Mouse (Mus musculus) hindbrain, embryonic 14.5 days (tissue): ENCODE data around the gene 1700016D06Rik. TPM values are rescaled to one million over a fixed set of nuclear protein-coding genes. Genes with fewer than 3 reads are reported as not detected.
A peak's percentile ranks its signal among the peaks of the same experiment; 100 is the strongest.

Experiments
- ATAC-seq: fragments of 200-750 bp; cut with Nextera tagmentation; 2 replicates; pipeline ENCODE4 v1.8.0; 2017; ENCODE audit warnings: moderate number of reproducible peaks, mild to moderate bottlenecking, moderate TSS enrichment, moderate library complexity; ENCODE audit not compliant: low FRiP score
- DNase-seq: peaks from one replicate; pipeline ENCODE4 v3.0.0-alpha.2; 2015; ENCODE audit warnings: low spot score
- H3K27ac ChIP-seq: fragments of 300-500 bp; sonication (generic); 2 replicates; pipeline ENCODE4 v1.5.1; 2014; ENCODE audit warnings: mild to moderate bottlenecking, moderate library complexity
- H3K27me3 ChIP-seq: fragments of 300-500 bp; sonication (generic); 2 replicates; pipeline ENCODE4 v1.6.1; 2014; ENCODE audit warnings: mild to moderate bottlenecking, low read length, mixed read lengths; ENCODE audit not compliant: control insufficient read depth, insufficient read depth
- H3K36me3 ChIP-seq: fragments of 300-500 bp; sonication (generic); replicated peaks from 2 replicates; pipeline ENCODE4 v1.6.1; 2014; ENCODE audit not compliant: control insufficient read depth, insufficient read depth
- H3K4me1 ChIP-seq: fragments of 300-500 bp; sonication (generic); replicated peaks from 2 replicates; pipeline ENCODE4 v1.6.1; 2014; ENCODE audit warnings: antibody characterized with exemption, low read length, mixed read lengths; ENCODE audit not compliant: control insufficient read depth, insufficient read depth
- H3K4me2 ChIP-seq: fragments of 300-500 bp; sonication (generic); replicated peaks from 2 replicates; pipeline ENCODE4 v1.6.1; 2014; ENCODE audit warnings: mild to moderate bottlenecking, moderate library complexity
- H3K4me3 ChIP-seq: fragments of 300-500 bp; sonication (generic); replicated peaks from 2 replicates; pipeline ENCODE4 v1.5.1; 2014; ENCODE audit warnings: mild to moderate bottlenecking, low read length
- H3K9ac ChIP-seq: fragments of 300-500 bp; sonication (generic); 2 replicates; pipeline ENCODE4 v1.6.1; 2014
- H3K9me3 ChIP-seq: fragments of 300-500 bp; sonication (generic); 2 replicates; pipeline ENCODE4 v1.6.1; 2016; ENCODE audit warnings: low read length; ENCODE audit not compliant: control insufficient read depth
- WGBS: fragments of 180-500 bp; shearing (Covaris S2); extraction: QIAGEN DNeasy Blood & Tissue Kit; methylation state at CpG from one replicate; pipeline ENCODE4 v1.1.7; 2014; 5-methylcytosine and 5-hydroxymethylcytosine counted together
- polyA plus RNA-seq: library from polyadenylated mRNA; unstranded; fragments of >200 nt; fragmentation: Nextera tagmentation; extraction: Ambion mirVana; gene quantifications from 2 replicates; pipeline ENCODE4 v1.2.1, GENCODE M21; 2014

The 1700016D06Rik gene
- polyA plus RNA-seq, 1 experiment from 2014 or later: not detected

DNA sequence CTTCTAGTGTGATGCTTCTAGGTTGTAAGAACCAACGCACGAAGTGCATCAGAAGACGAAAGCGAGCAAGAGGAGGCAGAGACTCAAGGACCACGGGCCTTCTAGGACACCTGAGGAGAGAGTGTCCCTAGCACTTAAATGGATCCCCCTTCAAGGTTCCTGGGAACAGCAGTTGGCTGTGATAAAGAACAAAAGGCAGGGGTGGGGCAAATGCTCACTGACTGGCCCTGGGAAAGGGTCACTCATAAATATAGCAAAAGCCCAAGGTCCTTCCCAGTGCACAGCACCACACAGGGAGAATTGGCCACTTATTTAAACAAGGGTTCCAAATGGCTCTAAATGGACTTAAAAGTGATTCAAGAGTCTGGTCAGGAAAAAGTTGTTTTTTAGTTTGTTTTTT is 71.7 kb downstream of the 1700016D06Rik start:
- ATAC-seq (no peak), DNase-seq (no peak)
- Histone ChIP-seq H3K27ac (no peak overlapping the region), H3K4me1 (peaks cover 19% of the 10 kb centered on the region), H3K4me2 (no peak overlapping the region), H3K4me3 (no peak overlapping the region), H3K9me3 (no peaks in the 10 kb centered on the region), H3K27me3 (no peaks in the 10 kb centered on the region), H3K36me3 (peaks cover 74% of the 10 kb centered on the region), H3K9ac (no peak overlapping the region)
- 86% methylated on average over 5 of the region's 5 CpGs for WGBS

DNA sequence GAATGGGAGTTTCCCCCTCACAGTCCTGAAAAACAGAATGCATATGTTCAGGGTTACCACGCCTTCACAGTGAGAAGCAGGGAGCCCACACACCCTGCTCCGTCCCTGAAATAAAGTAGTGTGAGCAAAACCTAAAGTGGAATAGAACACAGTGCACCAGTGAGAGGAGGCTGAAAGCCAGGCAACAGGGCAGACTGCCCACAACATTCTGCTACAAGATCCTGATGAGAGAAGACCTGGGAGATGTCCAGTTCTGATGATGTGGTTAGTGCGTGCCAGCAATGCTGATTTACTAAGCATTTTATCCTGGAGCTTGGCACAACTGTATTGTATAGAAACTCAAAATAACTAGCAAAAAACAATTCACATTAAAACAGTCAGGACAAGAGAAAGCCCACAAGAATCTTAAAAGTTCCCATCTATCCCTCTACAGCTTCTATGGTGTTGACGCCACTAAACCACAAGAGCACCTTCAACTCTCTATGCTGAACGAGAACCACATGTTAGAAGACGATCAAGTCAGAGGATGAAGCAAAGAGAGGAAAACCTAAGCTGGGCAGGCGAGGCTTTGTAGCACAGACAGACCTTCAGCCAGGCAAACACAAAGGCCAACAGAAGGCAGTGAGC is 72.2 kb downstream of the 1700016D06Rik start:
- H3K9ac ChIP-seq: no peak overlapping the region
- H3K36me3 ChIP-seq: peaks cover 74% of the 10 kb centered on the region
- H3K9me3 ChIP-seq: no peaks in the 10 kb centered on the region
- peaks cover 13% of the 10 kb centered on the region for H3K4me1 ChIP-seq
- WGBS: 83% methylated on average over 7 of the region's 7 CpGs
- no peak overlapping the region for H3K27ac ChIP-seq
- ATAC-seq (no peak), DNase-seq (no peak)
- no peak overlapping the region for H3K4me3 ChIP-seq
- no peaks in the 10 kb centered on the region for H3K27me3 ChIP-seq
- H3K4me2 ChIP-seq: no peak overlapping the region

DNA sequence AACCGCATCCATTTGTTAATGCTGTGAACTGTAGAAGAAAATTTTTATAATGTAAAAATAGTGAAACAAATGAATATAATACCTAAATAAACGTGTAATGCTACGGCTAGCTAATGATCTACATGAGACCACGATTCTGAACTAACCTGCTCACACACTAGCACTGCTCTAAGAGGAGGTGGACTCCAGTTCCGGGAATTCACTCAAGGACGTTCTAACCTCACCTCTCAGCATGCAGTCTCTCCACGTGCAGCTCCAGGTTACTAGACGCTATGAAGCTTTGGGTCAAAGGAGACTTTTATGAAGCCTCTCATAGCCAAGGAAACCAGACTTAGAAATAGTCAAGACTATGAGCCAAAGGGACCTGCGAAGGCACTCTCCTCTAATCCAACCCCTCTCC is 73.1 kb downstream of the 1700016D06Rik start:
- Histone ChIP-seq H3K4me1 (peaks cover 4% of the 10 kb centered on the region), H3K27ac (no peak overlapping the region), H3K36me3 (peaks cover 74% of the 10 kb centered on the region), H3K4me2 (no peak overlapping the region), H3K9me3 (no peaks in the 10 kb centered on the region), H3K27me3 (no peaks in the 10 kb centered on the region), H3K9ac (no peak overlapping the region), H3K4me3 (no peak overlapping the region)
- DNase-seq: no peak
- 85% methylated on average over 9 of the region's 9 CpGs for WGBS
- ATAC-seq: no peak

DNA sequence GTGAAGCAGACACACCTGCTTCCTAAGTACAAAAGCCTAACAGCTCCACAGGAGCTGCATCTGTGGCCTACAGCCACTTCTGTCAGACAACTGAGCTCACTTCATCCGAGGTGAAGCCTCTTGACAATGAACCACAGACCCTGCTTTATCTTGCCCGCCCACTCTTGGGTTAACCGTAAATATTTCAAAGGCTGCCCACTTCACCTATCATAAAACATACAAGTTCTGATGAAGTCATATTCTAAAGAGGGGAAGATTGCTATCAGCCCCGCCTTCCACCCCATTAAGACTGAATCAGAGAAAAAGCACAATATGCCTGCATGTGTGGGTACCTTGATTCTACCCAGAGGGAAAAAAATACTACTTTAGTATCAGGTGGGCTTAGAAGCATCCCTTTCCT is 75.8 kb downstream of the 1700016D06Rik start:
- Histone ChIP-seq H3K27me3 (no peaks in the 10 kb centered on the region), H3K9ac (no peak overlapping the region), H3K4me2 (no peak overlapping the region), H3K27ac (no peak overlapping the region), H3K36me3 (peaks cover 66% of the 10 kb centered on the region), H3K4me1 (no peaks in the 10 kb centered on the region), H3K4me3 (no peak overlapping the region), H3K9me3 (no peaks in the 10 kb centered on the region)
- no peak for DNase-seq
- 95% methylated on average over 4 of the region's 4 CpGs for WGBS
- no peak for ATAC-seq

DNA sequence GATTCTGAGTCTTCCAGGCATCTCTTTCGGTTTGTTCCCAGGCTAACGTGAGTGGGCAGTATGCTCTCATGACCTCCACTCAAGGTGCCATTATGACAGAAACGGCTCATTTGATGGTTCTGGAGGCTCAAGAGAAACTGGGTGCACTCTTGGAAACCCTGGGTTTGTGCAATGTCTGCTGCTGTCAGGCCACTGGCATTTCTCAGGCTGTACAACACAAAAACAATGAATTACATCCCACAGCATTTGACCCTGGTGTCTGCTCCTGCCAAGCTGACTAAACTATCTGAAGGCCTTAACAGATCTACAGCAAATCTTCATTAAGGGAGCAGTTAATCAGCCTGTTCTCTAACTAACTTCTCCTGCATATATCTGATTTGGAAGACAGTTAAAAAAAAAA is 81.8 kb downstream of the 1700016D06Rik start:
- Histone ChIP-seq H3K36me3 (peaks cover 71% of the 10 kb centered on the region), H3K4me2 (no peak overlapping the region)
- no peak for DNase-seq

DNA sequence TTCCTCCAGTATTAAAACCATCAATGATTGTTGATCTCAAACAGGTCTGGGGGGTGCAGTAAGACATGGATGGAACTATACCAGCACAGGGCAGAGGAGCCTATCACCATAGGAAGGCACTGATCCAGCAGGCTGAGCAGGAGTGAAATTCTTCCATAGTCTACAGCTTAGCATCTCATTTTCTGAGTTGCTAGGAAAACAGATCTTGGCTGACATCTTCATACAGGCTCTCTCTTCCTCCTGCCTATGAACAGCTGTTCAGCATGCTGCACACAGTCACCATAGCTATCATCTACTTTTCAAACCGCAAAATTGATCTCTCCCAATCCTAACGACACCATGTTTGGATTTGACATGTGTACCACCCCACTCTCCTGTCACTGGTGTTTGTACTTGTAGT is 82.8 kb downstream of the 1700016D06Rik start:
- Histone ChIP-seq H3K36me3 (peaks cover 79% of the 10 kb centered on the region), H3K4me2 (no peak overlapping the region), H3K27ac (no peak overlapping the region), H3K9me3 (no peaks in the 10 kb centered on the region), H3K4me1 (no peaks in the 10 kb centered on the region), H3K27me3 (no peaks in the 10 kb centered on the region), H3K4me3 (no peak overlapping the region), H3K9ac (no peak overlapping the region)
- no peak for DNase-seq
- 88% methylated on average over 2 of the region's 2 CpGs for WGBS
- ATAC-seq: no peak

More for the DNA sequence above, 81.8 kb downstream of the 1700016D06Rik start:
- Histone ChIP-seq H3K4me3 (no peak overlapping the region), H3K9me3 (no peaks in the 10 kb centered on the region), H3K4me1 (no peaks in the 10 kb centered on the region), H3K27me3 (no peaks in the 10 kb centered on the region), H3K27ac (no peak overlapping the region), H3K9ac (no peak overlapping the region)
- ATAC-seq: no peak
- WGBS: 89% methylated on average over 3 of the region's 3 CpGs

DNA sequence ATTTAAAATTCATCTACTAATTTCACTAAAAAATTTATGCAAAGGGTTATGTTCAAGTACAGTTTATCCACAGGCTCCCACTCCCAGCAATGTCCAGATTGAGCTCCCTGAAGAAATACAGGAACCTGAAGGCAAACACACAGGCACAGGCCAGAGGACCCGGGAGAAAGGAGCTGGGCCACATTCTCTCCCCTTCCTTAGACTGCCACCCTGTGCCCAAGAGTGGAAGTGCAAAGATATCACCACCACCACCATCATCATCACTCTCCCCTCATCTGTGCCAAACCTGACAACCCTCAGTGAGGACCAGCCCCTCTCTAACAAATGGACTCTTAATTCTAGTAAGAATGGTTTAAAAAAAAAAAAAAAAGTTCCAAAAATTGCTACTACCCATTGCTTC is 84.6 kb downstream of the 1700016D06Rik start:
- 11% methylated on average over 1 of the region's 1 CpGs for WGBS
- ATAC-seq (no peak), DNase-seq (peak; percentile 59)
- no peak overlapping the region for H3K9ac ChIP-seq
- no peaks in the 10 kb centered on the region for H3K9me3 ChIP-seq
- no peaks in the 10 kb centered on the region for H3K4me1 ChIP-seq
- no peak overlapping the region for H3K4me3 ChIP-seq
- H3K36me3 ChIP-seq: peaks cover 88% of the 10 kb centered on the region
- no peak overlapping the region for H3K27ac ChIP-seq
- H3K4me2 ChIP-seq: no peak overlapping the region
- no peaks in the 10 kb centered on the region for H3K27me3 ChIP-seq

DNA sequence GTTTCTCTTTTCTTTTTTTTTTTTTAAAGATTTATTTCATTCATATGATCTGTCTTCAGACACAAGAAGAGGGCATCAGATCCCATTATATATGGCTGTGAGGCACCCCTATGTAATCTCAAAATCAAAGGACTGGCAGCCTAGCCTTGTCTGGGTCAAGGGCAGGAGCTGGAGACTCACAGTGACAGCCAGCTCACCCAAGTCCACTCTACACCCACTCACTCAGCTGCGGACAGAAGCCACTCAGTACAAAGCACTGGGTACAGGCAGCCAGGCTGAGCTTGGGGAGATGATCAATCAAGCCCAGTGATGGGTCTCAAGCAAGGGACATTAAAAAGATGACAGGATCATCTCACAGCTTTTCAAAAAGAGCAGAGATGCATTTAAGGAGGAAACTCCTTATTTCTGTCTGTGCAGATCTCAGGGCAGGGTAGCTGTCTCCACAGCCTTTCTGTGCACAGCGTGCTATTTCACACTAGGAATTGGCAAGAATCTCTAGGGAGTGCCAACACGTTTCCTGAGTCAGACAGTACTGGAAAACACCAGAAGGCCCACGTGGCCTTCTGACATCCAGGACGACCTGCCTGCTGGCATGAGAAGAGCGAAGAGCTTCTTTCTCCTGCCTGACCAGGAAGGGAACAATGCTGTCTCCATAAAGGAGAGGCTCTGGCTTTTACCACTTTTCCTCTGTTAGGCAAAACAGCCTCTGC is 86.6 kb downstream of the 1700016D06Rik start:
- Histone ChIP-seq H3K4me3 (no peak overlapping the region), H3K9me3 (0 out of 2 replicates have a peak, but pooled peaks cover 2% of the 10 kb centered on the region), H3K4me2 (no peak overlapping the region), H3K9ac (no peak overlapping the region), H3K36me3 (peaks cover 86% of the 10 kb centered on the region), H3K4me1 (no peaks in the 10 kb centered on the region), H3K27ac (no peak overlapping the region), H3K27me3 (no peaks in the 10 kb centered on the region)
- DNase-seq (no peak), ATAC-seq (no peak)
- WGBS: 82% methylated on average over 6 of the region's 6 CpGs

DNA sequence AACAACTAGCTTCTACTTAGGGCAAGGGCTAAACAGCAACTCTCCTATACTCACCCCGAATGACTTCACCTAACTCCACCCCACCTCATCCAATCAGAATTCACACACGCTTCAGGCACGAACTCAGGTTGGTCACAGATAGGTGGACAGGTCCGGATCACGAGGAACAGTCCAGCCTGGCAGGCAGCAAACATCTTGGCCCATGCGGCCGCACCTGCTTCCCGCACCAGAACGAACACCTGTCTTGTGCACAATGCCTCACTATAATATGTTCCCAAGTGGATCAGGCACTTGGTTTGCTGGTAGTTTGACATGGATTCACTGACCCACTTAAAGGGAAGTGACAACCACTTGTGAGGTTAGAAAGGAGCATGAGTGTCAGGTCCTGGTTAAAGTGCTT is 92.0 kb downstream of the 1700016D06Rik start:
- Histone ChIP-seq H3K36me3 (peaks cover 54% of the 10 kb centered on the region), H3K9me3 (0 out of 2 replicates have a peak, but pooled peaks cover 9% of the 10 kb centered on the region), H3K27ac (no peak overlapping the region), H3K9ac (no peak overlapping the region), H3K4me3 (no peak overlapping the region), H3K4me2 (no peak overlapping the region), H3K4me1 (no peaks in the 10 kb centered on the region), H3K27me3 (no peaks in the 10 kb centered on the region)
- no peak for ATAC-seq
- WGBS: 96% methylated on average over 9 of the region's 9 CpGs
- no peak for DNase-seq
